Mouse (Mus musculus) ES-Bruce4 (cell line): Measurements from ENCODE around the gene Gm3336. TPM values are rescaled to one million over a fixed set of nuclear protein-coding genes. Genes with fewer than 3 reads are reported as not detected.

Source experiments
- H3K27ac ChIP-seq: 2 replicates; pipeline ENCODE4 v1.5.1; 2012; ENCODE audit warnings: low read length, inconsistent platforms; ENCODE audit not compliant: insufficient read depth
- H3K27me3 ChIP-seq: 2 replicates; pipeline ENCODE4 v1.6.1; 2012; ENCODE audit warnings: mild to moderate bottlenecking, low read length, inconsistent platforms; ENCODE audit not compliant: control insufficient read depth, poor library complexity, insufficient read depth, severe bottlenecking
- H3K36me3 ChIP-seq: 2 replicates; pipeline ENCODE4 v1.6.1; 2012; ENCODE audit warnings: inconsistent platforms, mild to moderate bottlenecking, low read length, moderate library complexity; ENCODE audit not compliant: control insufficient read depth, poor library complexity, insufficient read depth, severe bottlenecking
- H3K4me1 ChIP-seq: one replicate; pipeline ENCODE4 v1.8.1; 2011; ENCODE audit warnings: low read length; ENCODE audit not compliant: control insufficient read depth, insufficient read depth
- H3K4me3 ChIP-seq: 2 replicates; pipeline ENCODE4 v1.5.1; 2011; ENCODE audit warnings: low read depth, mild to moderate bottlenecking, low read length
- H3K9ac ChIP-seq: 2 replicates; pipeline ENCODE4 v1.6.1; 2012; ENCODE audit warnings: low read depth, mild to moderate bottlenecking, inconsistent platforms; ENCODE audit not compliant: poor library complexity, severe bottlenecking
- H3K9me3 ChIP-seq: replicated peaks from 2 replicates; pipeline ENCODE4 v1.6.1; 2012; ENCODE audit warnings: mild to moderate bottlenecking, low read length, inconsistent platforms; ENCODE audit not compliant: control insufficient read depth, poor library complexity, insufficient read depth, severe bottlenecking
- CTCF ChIP-seq: IDR thresholded peaks from one replicate; pipeline ENCODE4 v1.8.1; 2011; ENCODE audit warnings: low read depth, low read length
- EP300 ChIP-seq: IDR thresholded peaks from 2 replicates; pipeline ENCODE4 v1.6.1; 2011; ENCODE audit warnings: low read depth, low read length; ENCODE audit not compliant: insufficient read depth
- POLR2A ChIP-seq: IDR thresholded peaks from one replicate; pipeline ENCODE4 v1.8.1; 2011; ENCODE audit warnings: low read length; ENCODE audit not compliant: insufficient read depth
- polyA plus RNA-seq: library from polyadenylated mRNA; stranded (reverse); fragments of >200 nt; gene quantifications from 2 replicates; pipeline ENCODE4 v1.2.4, GENCODE M21; 2011; ENCODE audit warnings: low read depth; ENCODE audit not compliant: missing spikeins, insufficient read depth, insufficient read length

Gm3336 gene
- polyA plus RNA-seq, 1 experiment, result 2.5 TPM

GRCm38 (mm10) chr8:70689892-70690390, 28.4 kb upstream of the Gm3336 start:
- H3K4me1 ChIP-seq, result peaks cover 3% of the 10 kb centered on the region
- no peak overlapping the region for H3K9ac ChIP-seq
- H3K36me3 ChIP-seq, result no peaks in the 10 kb centered on the region
- no peaks in the 10 kb centered on the region for H3K9me3 ChIP-seq
- H3K4me3 ChIP-seq, result no peak overlapping the region
- H3K27me3 ChIP-seq, result no peaks in the 10 kb centered on the region
- no peak overlapping the region for H3K27ac ChIP-seq
- TF ChIP-seq POLR2A (no peak), CTCF (no peak), EP300 (no peak)

- H3K9ac ChIP-seq, result peak overlapping the region; percentile 80
- H3K4me3 ChIP-seq, result peak overlapping the region; percentile 60
- H3K36me3 ChIP-seq, result no peaks in the 10 kb centered on the region
- H3K4me1 ChIP-seq, result peaks cover 3% of the 10 kb centered on the region
- no peaks in the 10 kb centered on the region for H3K9me3 ChIP-seq
- peak overlapping the region; percentile 78 for H3K27ac ChIP-seq
- no peaks in the 10 kb centered on the region for H3K27me3 ChIP-seq
- TF ChIP-seq CTCF, result no peak
- no peak for TF ChIP-seq EP300
- TF ChIP-seq POLR2A, result no peak
These were observed 27.1 kb upstream of the Gm3336 start for GRCm38 (mm10) chr8:70691230-70691629.

GRCm38 (mm10) chr8:70691727-70692231, 26.6 kb upstream of the Gm3336 start:
- H3K27ac ChIP-seq, result peak overlapping the region; percentile 78
- no peaks in the 10 kb centered on the region for H3K9me3 ChIP-seq
- H3K36me3 ChIP-seq, result no peaks in the 10 kb centered on the region
- no peaks in the 10 kb centered on the region for H3K27me3 ChIP-seq
- H3K4me1 ChIP-seq, result peaks cover 3% of the 10 kb centered on the region
- H3K4me3 ChIP-seq, result peak overlapping the region; percentile 60
- peak overlapping the region; percentile 80 for H3K9ac ChIP-seq
- peak; percentile 11 for TF ChIP-seq POLR2A
- no peak for TF ChIP-seq CTCF
- TF ChIP-seq EP300, result peak; percentile 81

GRCm38 (mm10) chr8:70693636-70694035, 24.7 kb upstream of the Gm3336 start:
- TF ChIP-seq CTCF (no peak), EP300 (no peak), POLR2A (no peak)
- Histone ChIP-seq H3K4me1 (peaks cover 3% of the 10 kb centered on the region), H3K27ac (no peak overlapping the region), H3K9me3 (no peaks in the 10 kb centered on the region), H3K4me3 (no peak overlapping the region), H3K36me3 (no peaks in the 10 kb centered on the region), H3K27me3 (no peaks in the 10 kb centered on the region), H3K9ac (no peak overlapping the region)

- H3K4me1 ChIP-seq, result peaks cover 3% of the 10 kb centered on the region
- H3K9ac ChIP-seq, result peak overlapping the region; percentile 74
These were observed 22.9 kb upstream of the Gm3336 start for GRCm38 (mm10) chr8:70695318-70696018.

More at GRCm38 (mm10) chr8:70695318-70696018, 22.9 kb upstream of the Gm3336 start:
- Histone ChIP-seq H3K27me3 (no peaks in the 10 kb centered on the region), H3K9me3 (no peaks in the 10 kb centered on the region), H3K4me3 (peak overlapping the region; percentile 9; the same call in 1 of the 2 replicates), H3K36me3 (no peaks in the 10 kb centered on the region), H3K27ac (peak overlapping the region; percentile 51)
- no peak for TF ChIP-seq CTCF
- no peak for TF ChIP-seq POLR2A
- TF ChIP-seq EP300, result 0 out of 2 replicates have a peak, but pooled peaks have one; percentile 35
